In the genomic region with DNA sequence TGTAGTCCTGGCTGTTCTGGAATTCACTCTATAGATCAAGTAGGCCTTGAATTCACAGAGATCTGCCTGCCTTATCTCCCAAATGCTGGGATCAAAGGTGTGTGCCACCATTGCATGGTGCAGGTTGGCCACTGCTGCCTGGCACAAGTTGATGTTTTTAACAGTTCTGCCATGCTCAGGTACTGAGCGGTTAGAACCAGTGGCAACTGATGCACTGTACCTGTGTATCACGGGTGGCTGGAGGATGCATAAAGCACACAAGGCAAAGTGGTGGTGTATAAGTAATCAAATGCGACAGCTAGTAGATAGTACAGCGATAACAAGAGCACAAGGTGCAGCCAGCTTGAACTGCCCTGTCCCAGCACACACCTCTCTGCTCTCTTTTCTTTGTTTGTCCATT, we compare ENCODE assay signal across 24 mouse cellular contexts. TPM values are rescaled to one million over a fixed set of nuclear protein-coding genes. Genes with fewer than 3 reads are reported as not detected.
DNase-seq lines count a peak whose midpoint lies in the region; ATAC-seq and TF ChIP-seq lines count a peak whose summit lies in the region.
"Had no signal": no experiment of that assay in that cellular context is flagged by ENCODE, and none has a peak within 500 bp of the region (broad histone marks: within the 10 kb centered on the region; RNA-seq: fewer than 3 reads in every experiment).

No protein-coding gene starts in this region.

- no peak overlapping the region for H3K9ac ChIP-seq in kidney, embryonic 16.5 days (replicated peaks; ENCODE audit: low read length)
- H3K9ac ChIP-seq in kidney, embryonic 14.5 days (ENCODE audit: low read depth, low read length) = no peak overlapping the region
- H3K9ac ChIP-seq in intestine, embryonic 15.5 days = no peak overlapping the region
- H3K9ac ChIP-seq: embryonic facial prominence, embryonic 12.5 days; heart, embryonic 12.5 days; hindbrain, embryonic 15.5 days had no signal

- H3K9me3 ChIP-seq in kidney, embryonic 16.5 days (ENCODE audit: low read length) = no peaks in the 10 kb centered on the region
- no peaks in the 10 kb centered on the region for H3K9me3 ChIP-seq in kidney, embryonic 14.5 days (ENCODE audit: control insufficient read depth, low read length)
- no peaks in the 10 kb centered on the region for H3K9me3 ChIP-seq in intestine, embryonic 15.5 days
- H3K9me3 ChIP-seq: embryonic facial prominence, embryonic 12.5 days; heart, embryonic 12.5 days; hindbrain, embryonic 15.5 days had no signal

- no peak for TF ChIP-seq POLR2A in small intestine, adult 2 months (IDR thresholded peaks at IDR 0.05; ENCODE audit: low read depth, low read length)

- TF ChIP-seq CTCF in gastrocnemius, adult 2 months (IDR thresholded peaks at IDR 0.05) = no peak
- no peak for TF ChIP-seq CTCF in small intestine, adult 2 months (IDR thresholded peaks at IDR 0.05; ENCODE audit: extremely low read depth, insufficient read length, insufficient replicate concordance, low read depth, low read length)

- 0 out of 2 replicates have a peak overlapping the region, but pooled peaks have one; percentile 1 for H3K4me3 ChIP-seq in gastrocnemius, adult 2 months
- H3K4me3 ChIP-seq in kidney, embryonic 16.5 days (ENCODE audit: low read length) = no peak overlapping the region
- H3K4me3 ChIP-seq in kidney, embryonic 14.5 days (ENCODE audit: low read length) = no peak overlapping the region
- no peak overlapping the region for H3K4me3 ChIP-seq in intestine, embryonic 15.5 days (replicated peaks)
- peak overlapping the region; percentile 5; the same call in 1 of the 2 replicates for H3K4me3 ChIP-seq in small intestine, adult 2 months (ENCODE audit: low read depth, low read length)
- H3K4me3 ChIP-seq: embryonic facial prominence, embryonic 12.5 days; heart, embryonic 12.5 days; hindbrain, embryonic 15.5 days had no signal

- WGBS in kidney, embryonic 16.5 days = 86% methylated on average over 4 of the region's 4 CpGs
- WGBS in kidney, embryonic 14.5 days = 92% methylated on average over 4 of the region's 4 CpGs
- 81% methylated on average over 4 of the region's 4 CpGs for WGBS in intestine, embryonic 15.5 days
- 34% methylated on average over 4 of the region's 4 CpGs for WGBS in small intestine, adult 2 months

- peak overlapping the region; percentile 51 for H3K27ac ChIP-seq in gastrocnemius, adult 2 months
- H3K27ac ChIP-seq in kidney, embryonic 16.5 days (ENCODE audit: low read length) = peak overlapping the region; percentile 52
- H3K27ac ChIP-seq in kidney, embryonic 14.5 days (ENCODE audit: low read depth, low read length) = no peak overlapping the region
- H3K27ac ChIP-seq in intestine, embryonic 15.5 days = no peak overlapping the region
- peak overlapping the region; percentile 74 for H3K27ac ChIP-seq in small intestine, adult 2 months (ENCODE audit: insufficient read depth, low read depth, low read length)
- H3K27ac ChIP-seq: embryonic facial prominence, embryonic 12.5 days; hindbrain, embryonic 15.5 days had no signal

- no peak for DNase-seq in gastrocnemius, adult 2 months
- DNase-seq in gastrocnemius, adult 8-10 months (ENCODE audit: low spot score in 2 of 2) = no peak
- no peak for DNase-seq in adrenal gland, adult 18-20 months (ENCODE audit: low spot score in 2 of 2)
- DNase-seq in cerebellum, postnatal 10 days = no peak
- DNase-seq: adrenal gland, adult 2 months; adrenal gland, postnatal 36 days; B cell, adult 2 months; cerebellum, adult 8-10 months; cerebellum, postnatal 25 days; gastrocnemius, postnatal 10 days; heart, postnatal 36 days had no signal

- no peaks in the 10 kb centered on the region for H3K27me3 ChIP-seq in kidney, embryonic 16.5 days (ENCODE audit: insufficient read depth, low read length)
- H3K27me3 ChIP-seq in kidney, embryonic 14.5 days (ENCODE audit: control insufficient read depth, insufficient read depth, low read length) = no peaks in the 10 kb centered on the region
- H3K27me3 ChIP-seq in intestine, embryonic 15.5 days (replicated peaks) = no peaks in the 10 kb centered on the region
- no peaks in the 10 kb centered on the region for H3K27me3 ChIP-seq in small intestine, adult 2 months (ENCODE audit: control insufficient read depth, insufficient read depth, low read length)

- no peaks in the 10 kb centered on the region for H3K36me3 ChIP-seq in kidney, embryonic 16.5 days (ENCODE audit: insufficient read depth, low read length)
- H3K36me3 ChIP-seq in kidney, embryonic 14.5 days (ENCODE audit: control insufficient read depth, insufficient read depth, low read length) = no peaks in the 10 kb centered on the region
- H3K36me3 ChIP-seq in intestine, embryonic 15.5 days = no peaks in the 10 kb centered on the region
- H3K36me3 ChIP-seq in small intestine, adult 2 months (ENCODE audit: control insufficient read depth, insufficient read depth, low read length) = 0 out of 2 replicates have a peak, but pooled peaks cover 2% of the 10 kb centered on the region
- H3K36me3 ChIP-seq: embryonic facial prominence, embryonic 12.5 days; heart, embryonic 12.5 days; hindbrain, embryonic 15.5 days had no signal

- H3K4me2 ChIP-seq in kidney, embryonic 16.5 days (replicated peaks; ENCODE audit: low read depth, low read length) = no peak overlapping the region
- H3K4me2 ChIP-seq in kidney, embryonic 14.5 days (replicated peaks; ENCODE audit: low read depth, low read length) = no peak overlapping the region
- peak overlapping the region; percentile 25; the same call in 1 of the 2 replicates for H3K4me2 ChIP-seq in intestine, embryonic 15.5 days (replicated peaks)
- H3K4me2 ChIP-seq: embryonic facial prominence, embryonic 12.5 days; heart, embryonic 12.5 days; hindbrain, embryonic 15.5 days had no signal

- intact Hi-C loops in gastrocnemius, adult 2 months (cut with DNase I) = no loop called here

- ATAC-seq in kidney, embryonic 16.5 days (ENCODE audit: low FRiP score, low TSS enrichment) = no peak
- ATAC-seq in kidney, embryonic 14.5 days (ENCODE audit: low FRiP score, low TSS enrichment) = no peak
- no peak for ATAC-seq in intestine, embryonic 15.5 days
- ATAC-seq: activated CD4-positive, CD25-positive, alpha-beta regulatory T cell, adult 4 months; CD4-positive, CD25-positive, alpha-beta regulatory T cell, adult 4 months; forebrain, embryonic 16.5 days had no signal

- H3K4me1 ChIP-seq in kidney, embryonic 16.5 days (ENCODE audit: insufficient read depth, low read length) = peaks cover 25% of the 10 kb centered on the region
- H3K4me1 ChIP-seq in kidney, embryonic 14.5 days (ENCODE audit: control insufficient read depth, insufficient read depth, low read length) = peaks cover 13% of the 10 kb centered on the region; the same call in 1 of the 2 replicates
- H3K4me1 ChIP-seq in intestine, embryonic 15.5 days (replicated peaks) = peaks cover 16% of the 10 kb centered on the region
- H3K4me1 ChIP-seq in small intestine, adult 2 months (ENCODE audit: control insufficient read depth, insufficient read depth, insufficient read length, low read length) = peaks cover 25% of the 10 kb centered on the region

RNA-seq across cellular contexts. Expression of gene Anxa11, which starts 2.4 kb away (rescaled TPM):
- total RNA-seq in gastrocnemius, adult 2 months (2021) = 10 to 100 TPM; 97.4 to 99.1 TPM
- 100 to 1,000 TPM in 3 of 4 experiments, 10 to 100 TPM in 1; 92.4 to 119 (median 105) TPM for total RNA-seq in gastrocnemius, adult 8-10 months (2022)
- polyA plus RNA-seq in kidney, embryonic 16.5 days (2015; fragmentation: Nextera tagmentation; extraction: Ambion mirVana) = 65.8 and 67.9 TPM in 2 replicates
- polyA plus RNA-seq in kidney, embryonic 14.5 days (2014; fragmentation: Nextera tagmentation; extraction: Ambion mirVana) = 29.1 and 44.5 TPM in 2 replicates
- polyA plus RNA-seq in intestine, embryonic 15.5 days (2015; fragmentation: Nextera tagmentation; extraction: Ambion mirVana) = 71.5 and 72.2 TPM in 2 replicates
- polyA plus RNA-seq in small intestine, adult 2 months (2012; rRNA removed) = 71.5 and 153 TPM in 2 replicates
- total RNA-seq in adrenal gland, adult 18-20 months (2021) = 10 to 100 TPM; 57.3 to 95.1 TPM

RNA-seq across cellular contexts. Expression of gene Plac9a, which starts 58.5 kb away (rescaled TPM):
- total RNA-seq in gastrocnemius, adult 2 months (2021) = 1 to 10 TPM; 2.6 to 3.6 TPM
- total RNA-seq in gastrocnemius, adult 8-10 months (2022) = 1 to 10 TPM; 1.3 to 2.3 (median 1.7) TPM
- polyA plus RNA-seq in kidney, embryonic 16.5 days (2015; fragmentation: Nextera tagmentation; extraction: Ambion mirVana) = 1.6 TPM in 1 of 2 replicates, not detected in the other
- polyA plus RNA-seq in kidney, embryonic 14.5 days (2014; fragmentation: Nextera tagmentation; extraction: Ambion mirVana) = 0.62 TPM in 1 of 2 replicates, not detected in the other
- polyA plus RNA-seq in intestine, embryonic 15.5 days (2015; fragmentation: Nextera tagmentation; extraction: Ambion mirVana) = 1.9 TPM in 1 of 2 replicates, not detected in the other
- polyA plus RNA-seq in small intestine, adult 2 months (2012; rRNA removed) = not detected in 2 replicates
- total RNA-seq in adrenal gland, adult 18-20 months (2021) = 1 to 10 TPM in 1 of 2 experiments, not detected in 1; 3.5 TPM
- total RNA-seq: MEL had no signal
- polyA plus RNA-seq: activated CD4-positive, CD25-positive, alpha-beta regulatory T cell, adult 4 months; CD4-positive, CD25-positive, alpha-beta regulatory T cell, adult 4 months; forebrain, embryonic 11.5 days; forebrain, embryonic 16.5 days; heart, embryonic 12.5 days; hindbrain, embryonic 11.5 days; hindbrain, embryonic 15.5 days had no signal

Comparison
In these comparisons a context has a peak if more than half of its experiments do, and no peak if none do; other contexts are left out.
1. H3K27ac ChIP-seq: peak in gastrocnemius, adult 2 months (single experiment), kidney, embryonic 16.5 days (single experiment) and small intestine, adult 2 months (single experiment); none in kidney, embryonic 14.5 days (single experiment) and intestine, embryonic 15.5 days (single experiment).
2. H3K4me3 ChIP-seq: peak in gastrocnemius, adult 2 months (single experiment) and small intestine, adult 2 months (single experiment); none in kidney, embryonic 16.5 days (single experiment), kidney, embryonic 14.5 days (single experiment) and intestine, embryonic 15.5 days (single experiment).